Mouse (Mus musculus) neural tube, embryonic 15.5 days (tissue): Measurements from ENCODE around the gene Fgfrl1. TPM values are rescaled to one million over a fixed set of nuclear protein-coding genes. Genes with fewer than 3 reads are reported as not detected.

Experiments
- ATAC-seq: fragments of 200-750 bp; cut with Nextera tagmentation; 2 replicates; pipeline ENCODE4 v1.8.0; 2017; ENCODE audit warnings: mild to moderate bottlenecking, moderate TSS enrichment, moderate library complexity; ENCODE audit not compliant: low FRiP score
- H3K27ac ChIP-seq: fragments of 300-500 bp; sonication (generic); replicated peaks from 2 replicates; pipeline ENCODE4 v1.5.1; 2015; ENCODE audit warnings: mild to moderate bottlenecking, inconsistent platforms
- H3K27me3 ChIP-seq: fragments of 300-500 bp; sonication (generic); replicated peaks from 2 replicates; pipeline ENCODE4 v1.6.1; 2015; ENCODE audit warnings: inconsistent platforms
- H3K36me3 ChIP-seq: fragments of 300-500 bp; sonication (generic); 2 replicates; pipeline ENCODE4 v1.6.1; 2015; ENCODE audit warnings: inconsistent platforms
- H3K4me1 ChIP-seq: fragments of 300-500 bp; sonication (generic); 2 replicates; pipeline ENCODE4 v1.6.1; 2015; ENCODE audit warnings: inconsistent platforms
- H3K4me2 ChIP-seq: fragments of 300-500 bp; sonication (generic); 2 replicates; pipeline ENCODE4 v1.6.1; 2015; ENCODE audit warnings: inconsistent platforms, mild to moderate bottlenecking, moderate library complexity
- H3K4me3 ChIP-seq: fragments of 300-500 bp; sonication (generic); replicated peaks from 2 replicates; pipeline ENCODE4 v1.5.1; 2015; ENCODE audit warnings: mild to moderate bottlenecking, inconsistent platforms
- H3K9ac ChIP-seq: fragments of 300-500 bp; sonication (generic); replicated peaks from 2 replicates; pipeline ENCODE4 v1.6.1; 2015; ENCODE audit warnings: mild to moderate bottlenecking, inconsistent platforms
- H3K9me3 ChIP-seq: fragments of 300-500 bp; sonication (generic); replicated peaks from 2 replicates; pipeline ENCODE4 v1.6.1; 2016; ENCODE audit warnings: inconsistent platforms
- WGBS: fragments of 180-500 bp; shearing (Covaris S2); methylation state at CpG from one replicate; pipeline ENCODE4 v1.1.7; 2015; ENCODE audit warnings: mixed read lengths; 5-methylcytosine and 5-hydroxymethylcytosine counted together
- polyA plus RNA-seq: library from polyadenylated mRNA; unstranded; fragments of >200 nt; fragmentation: Nextera tagmentation; extraction: Ambion mirVana; gene quantifications from 2 replicates; pipeline ENCODE4 v1.2.1, GENCODE M21; 2015

The Fgfrl1 gene
- polyA plus RNA-seq, 1 experiment from 2014 or later = 7.8 TPM

- no peak overlapping the region for H3K9ac ChIP-seq
- no peak overlapping the region for H3K4me3 ChIP-seq
- ATAC-seq = no peak
- H3K36me3 ChIP-seq = no peaks in the 10 kb centered on the region
- no peaks in the 10 kb centered on the region for H3K4me1 ChIP-seq
- no peak overlapping the region for H3K27ac ChIP-seq
- 85% methylated on average over 2 of the region's 2 CpGs for WGBS
- H3K27me3 ChIP-seq = no peaks in the 10 kb centered on the region
- no peaks in the 10 kb centered on the region for H3K9me3 ChIP-seq
- H3K4me2 ChIP-seq = no peak overlapping the region
These were observed 15.6 kb downstream of the Fgfrl1 start for GRCm38 (mm10) chr5:108707758-108708157.

- Histone ChIP-seq H3K4me1 (no peaks in the 10 kb centered on the region), H3K9me3 (no peaks in the 10 kb centered on the region), H3K4me3 (no peak overlapping the region), H3K36me3 (no peaks in the 10 kb centered on the region), H3K27me3 (no peaks in the 10 kb centered on the region), H3K27ac (no peak overlapping the region), H3K9ac (no peak overlapping the region), H3K4me2 (no peak overlapping the region)
- WGBS = 90% methylated on average over 1 of the region's 1 CpGs
- ATAC-seq = no peak
These were observed 16.2 kb downstream of the Fgfrl1 start for GRCm38 (mm10) chr5:108708419-108708818.

- Histone ChIP-seq H3K36me3 (no peaks in the 10 kb centered on the region), H3K9me3 (no peaks in the 10 kb centered on the region), H3K27ac (no peak overlapping the region), H3K4me3 (no peak overlapping the region), H3K4me1 (0 out of 2 replicates have a peak, but pooled peaks cover 3% of the 10 kb centered on the region), H3K27me3 (no peaks in the 10 kb centered on the region), H3K4me2 (no peak overlapping the region), H3K9ac (no peak overlapping the region)
- ATAC-seq = no peak
- WGBS = 61% methylated on average over 6 of the region's 6 CpGs
These were observed 17.0 kb downstream of the Fgfrl1 start for GRCm38 (mm10) chr5:108708981-108709731.

- Histone ChIP-seq H3K4me2 (no peak overlapping the region), H3K36me3 (no peaks in the 10 kb centered on the region), H3K27ac (no peak overlapping the region), H3K4me3 (no peak overlapping the region), H3K9me3 (no peaks in the 10 kb centered on the region), H3K4me1 (0 out of 2 replicates have a peak, but pooled peaks cover 3% of the 10 kb centered on the region), H3K9ac (no peak overlapping the region), H3K27me3 (no peaks in the 10 kb centered on the region)
- 86% methylated on average over 6 of the region's 6 CpGs for WGBS
- no peak for ATAC-seq
These were observed 19.8 kb downstream of the Fgfrl1 start for GRCm38 (mm10) chr5:108711968-108712367.

GRCm38 (mm10) chr5:108713096-108713495 lies 20.9 kb downstream of the Fgfrl1 start:
- H3K9me3 ChIP-seq = no peaks in the 10 kb centered on the region
- H3K4me2 ChIP-seq = no peak overlapping the region
- no peaks in the 10 kb centered on the region for H3K27me3 ChIP-seq
- no peak overlapping the region for H3K4me3 ChIP-seq
- H3K27ac ChIP-seq = no peak overlapping the region
- ATAC-seq = no peak
- no peaks in the 10 kb centered on the region for H3K36me3 ChIP-seq
- H3K4me1 ChIP-seq = 0 out of 2 replicates have a peak, but pooled peaks cover 3% of the 10 kb centered on the region
- H3K9ac ChIP-seq = no peak overlapping the region
- WGBS = 86% methylated on average over 2 of the region's 2 CpGs

GRCm38 (mm10) chr5:108713691-108714090 lies 21.5 kb downstream of the Fgfrl1 start:
- Histone ChIP-seq H3K9ac (no peak overlapping the region), H3K27ac (peak overlapping the region; percentile 63), H3K4me1 (0 out of 2 replicates have a peak, but pooled peaks cover 3% of the 10 kb centered on the region), H3K9me3 (no peaks in the 10 kb centered on the region), H3K27me3 (no peaks in the 10 kb centered on the region), H3K4me3 (no peak overlapping the region), H3K4me2 (no peak overlapping the region), H3K36me3 (no peaks in the 10 kb centered on the region)
- ATAC-seq = peak; percentile 37

GRCm38 (mm10) chr5:108714149-108714548 lies 22.0 kb downstream of the Fgfrl1 start:
- WGBS = 63% methylated on average over 6 of the region's 6 CpGs
- H3K4me1 ChIP-seq = 0 out of 2 replicates have a peak, but pooled peaks cover 3% of the 10 kb centered on the region
- peak overlapping the region; percentile 63 for H3K27ac ChIP-seq

GRCm38 (mm10) chr5:108715974-108716373 lies 23.8 kb downstream of the Fgfrl1 start:
- WGBS = 92% methylated on average over 1 of the region's 1 CpGs
- no peak overlapping the region for H3K4me2 ChIP-seq
- H3K36me3 ChIP-seq = no peaks in the 10 kb centered on the region
- no peak for ATAC-seq
- no peaks in the 10 kb centered on the region for H3K9me3 ChIP-seq
- H3K4me1 ChIP-seq = 0 out of 2 replicates have a peak, but pooled peaks cover 3% of the 10 kb centered on the region
- H3K27ac ChIP-seq = no peak overlapping the region
- no peak overlapping the region for H3K4me3 ChIP-seq
- no peak overlapping the region for H3K9ac ChIP-seq
- H3K27me3 ChIP-seq = no peaks in the 10 kb centered on the region

More at GRCm38 (mm10) chr5:108714149-108714548, 22.0 kb downstream of the Fgfrl1 start:
- H3K9ac ChIP-seq = no peak overlapping the region
- no peaks in the 10 kb centered on the region for H3K36me3 ChIP-seq
- peak; percentile 79 for ATAC-seq
- no peaks in the 10 kb centered on the region for H3K27me3 ChIP-seq
- no peak overlapping the region for H3K4me2 ChIP-seq
- no peaks in the 10 kb centered on the region for H3K9me3 ChIP-seq
- no peak overlapping the region for H3K4me3 ChIP-seq

GRCm38 (mm10) chr5:108718051-108718450 lies 25.9 kb downstream of the Fgfrl1 start:
- 0 out of 2 replicates have a peak, but pooled peaks cover 3% of the 10 kb centered on the region for H3K4me1 ChIP-seq
- no peak overlapping the region for H3K4me2 ChIP-seq
- no peak for ATAC-seq
- H3K9ac ChIP-seq = no peak overlapping the region
- peak overlapping the region; percentile 54; the same call in 1 of the 2 replicates for H3K27ac ChIP-seq
- no peaks in the 10 kb centered on the region for H3K36me3 ChIP-seq
- H3K4me3 ChIP-seq = no peak overlapping the region
- WGBS = 26% methylated on average over 4 of the region's 4 CpGs
- H3K9me3 ChIP-seq = no peaks in the 10 kb centered on the region
- H3K27me3 ChIP-seq = no peaks in the 10 kb centered on the region

- Histone ChIP-seq H3K36me3 (no peaks in the 10 kb centered on the region), H3K9me3 (no peaks in the 10 kb centered on the region), H3K4me1 (no peaks in the 10 kb centered on the region), H3K4me2 (no peak overlapping the region), H3K27me3 (no peaks in the 10 kb centered on the region), H3K4me3 (no peak overlapping the region), H3K27ac (no peak overlapping the region), H3K9ac (no peak overlapping the region)
- WGBS = 75% methylated on average over 7 of the region's 7 CpGs
- ATAC-seq = no peak
These were observed 27.6 kb downstream of the Fgfrl1 start for GRCm38 (mm10) chr5:108719761-108720160.

- no peaks in the 10 kb centered on the region for H3K9me3 ChIP-seq
- H3K4me1 ChIP-seq = no peaks in the 10 kb centered on the region
- no peaks in the 10 kb centered on the region for H3K27me3 ChIP-seq
- no peak for ATAC-seq
- 75% methylated on average over 2 of the region's 2 CpGs for WGBS
- H3K4me3 ChIP-seq = no peak overlapping the region
- H3K9ac ChIP-seq = no peak overlapping the region
- no peak overlapping the region for H3K4me2 ChIP-seq
- no peaks in the 10 kb centered on the region for H3K36me3 ChIP-seq
- no peak overlapping the region for H3K27ac ChIP-seq
These were observed 31.8 kb downstream of the Fgfrl1 start for GRCm38 (mm10) chr5:108724006-108724405.

GRCm38 (mm10) chr5:108726557-108727248 lies 34.5 kb downstream of the Fgfrl1 start:
- ATAC-seq = peak; percentile 87
- WGBS = 19% methylated on average over 5 of the region's 5 CpGs
- no peaks in the 10 kb centered on the region for H3K4me1 ChIP-seq
- no peaks in the 10 kb centered on the region for H3K9me3 ChIP-seq
- H3K9ac ChIP-seq = no peak overlapping the region
- no peak overlapping the region for H3K27ac ChIP-seq
- no peaks in the 10 kb centered on the region for H3K27me3 ChIP-seq
- no peak overlapping the region for H3K4me2 ChIP-seq
- H3K4me3 ChIP-seq = no peak overlapping the region
- H3K36me3 ChIP-seq = no peaks in the 10 kb centered on the region
